Mouse (Mus musculus) G1E (cell line): Measurements from ENCODE around the gene Ccnt2. TPM values are rescaled to one million over a fixed set of nuclear protein-coding genes. Genes with fewer than 3 reads are reported as not detected.

ENCODE experiments used
- ATAC-seq: 2 replicates; pipeline ENCODE4 v1.8.0; 2016; ENCODE audit warnings: mild to moderate bottlenecking; ENCODE audit not compliant: insufficient number of reproducible peaks, poor library complexity, low FRiP score, severe bottlenecking; ENCODE audit errors: extremely low read depth
- DNase-seq: peaks from one replicate; pipeline ENCODE4 v3.0.0; 2012; ENCODE audit warnings: low spot score
- H3K27me3 ChIP-seq: 2 replicates; pipeline ENCODE4 v1.6.1; 2012; ENCODE audit warnings: mild to moderate bottlenecking, low read length, inconsistent platforms; ENCODE audit not compliant: insufficient read depth
- H3K36me3 ChIP-seq: replicated peaks from 2 replicates; pipeline ENCODE3; 2012; ENCODE audit warnings: mild to moderate bottlenecking, inconsistent platforms
- H3K4me1 ChIP-seq: 2 replicates; pipeline ENCODE4 v1.6.1; 2012; ENCODE audit warnings: low read depth, low read length, inconsistent platforms, mixed read lengths; ENCODE audit not compliant: insufficient read depth
- H3K4me3 ChIP-seq: 2 replicates; pipeline ENCODE4 v1.5.1; 2012; ENCODE audit warnings: low read depth, mild to moderate bottlenecking, inconsistent platforms, low read length, moderate library complexity, mixed read lengths
- H3K9me3 ChIP-seq: replicated peaks from 2 replicates; pipeline ENCODE4 v1.6.1; 2012; ENCODE audit warnings: inconsistent platforms
- CTCF ChIP-seq: IDR thresholded peaks from 2 replicates; pipeline ENCODE4 v1.5.1; 2012; ENCODE audit warnings: low read depth, low read length, inconsistent platforms, mixed read lengths
- GATA1 ChIP-seq: IDR thresholded peaks from 2 replicates; pipeline ENCODE4 v1.6.1; 2012; ENCODE audit warnings: borderline replicate concordance, low read length, inconsistent platforms, mixed read lengths
- GATA2 ChIP-seq: IDR thresholded peaks from 2 replicates; pipeline ENCODE4 v1.6.1; 2012; ENCODE audit warnings: low read depth, low read length, inconsistent platforms, borderline replicate concordance
- POLR2AphosphoS5 ChIP-seq: IDR thresholded peaks from 2 replicates; pipeline ENCODE4 v1.6.1; 2012; ENCODE audit warnings: low read depth, low read length, inconsistent platforms; ENCODE audit not compliant: insufficient replicate concordance
- TAL1 ChIP-seq: conservative IDR thresholded peaks from 2 replicates; pipeline ENCODE4 v1.6.1; 2012; ENCODE audit warnings: low read depth, low read length, inconsistent platforms, mixed read lengths
- polyA plus RNA-seq: library from polyadenylated mRNA; stranded (reverse); fragments of >175 nt; gene quantifications from 2 replicates; pipeline ENCODE4 v1.2.3, GENCODE M21; 2012
- total RNA-seq, 2 experiments: library from RNA; stranded (forward) in 1 of 2; stranded (reverse) in 1 of 2; fragments of 200-1000 nt in 1 of 2; fragments of >200 nt in 1 of 2; fragmentation: Nextera tagmentation in 1 of 2; gene quantifications; 2 replicates each; pipeline ENCODE4 v1.2.3; 2014 to 2017

The Ccnt2 gene
- total and polyA plus RNA-seq, 3 experiments: 16.8 to 168 (median 99.2) TPM

- TF ChIP-seq CTCF (no peak), GATA1 (no peak), GATA2 (no peak), POLR2AphosphoS5 (no peak), TAL1 (no peak)
- Histone ChIP-seq H3K9me3 (no peaks in the 10 kb centered on the region), H3K27me3 (no peaks in the 10 kb centered on the region), H3K4me1 (peaks cover 81% of the 10 kb centered on the region), H3K36me3 (peaks cover 68% of the 10 kb centered on the region), H3K4me3 (peak overlapping the region; percentile 44; the same call in 1 of the 2 replicates)
- DNase-seq: no peak
- ATAC-seq: peak; percentile 42
Observed at GRCm38 (mm10) chr1:127780849-127781248, 6.9 kb downstream of the Ccnt2 start.

- H3K9me3 ChIP-seq: no peaks in the 10 kb centered on the region
- peaks cover 62% of the 10 kb centered on the region for H3K36me3 ChIP-seq
Observed at GRCm38 (mm10) chr1:127783862-127784261, 9.9 kb downstream of the Ccnt2 start.

GRCm38 (mm10) chr1:127785882-127786281 is 11.9 kb downstream of the Ccnt2 start:
- H3K4me3 ChIP-seq: no peak overlapping the region
- H3K36me3 ChIP-seq: peaks cover 66% of the 10 kb centered on the region
- peaks cover 67% of the 10 kb centered on the region for H3K4me1 ChIP-seq
- H3K27me3 ChIP-seq: no peaks in the 10 kb centered on the region
- H3K9me3 ChIP-seq: no peaks in the 10 kb centered on the region
- TF ChIP-seq CTCF: no peak
- no peak for TF ChIP-seq GATA2
- TF ChIP-seq POLR2AphosphoS5: no peak
- no peak for TF ChIP-seq TAL1
- TF ChIP-seq GATA1: no peak
- ATAC-seq (no peak), DNase-seq (no peak)

More at GRCm38 (mm10) chr1:127783862-127784261, 9.9 kb downstream of the Ccnt2 start:
- DNase-seq (no peak), ATAC-seq (no peak)
- TF ChIP-seq POLR2AphosphoS5 (no peak), GATA2 (no peak), GATA1 (no peak), CTCF (no peak), TAL1 (no peak)
- Histone ChIP-seq H3K27me3 (no peaks in the 10 kb centered on the region), H3K4me1 (peaks cover 75% of the 10 kb centered on the region), H3K4me3 (no peak overlapping the region)

- Histone ChIP-seq H3K4me1 (peaks cover 38% of the 10 kb centered on the region), H3K27me3 (no peaks in the 10 kb centered on the region), H3K4me3 (no peak overlapping the region), H3K36me3 (peaks cover 66% of the 10 kb centered on the region), H3K9me3 (no peaks in the 10 kb centered on the region)
- TF ChIP-seq TAL1 (no peak), CTCF (no peak), POLR2AphosphoS5 (no peak), GATA2 (no peak), GATA1 (no peak)
- no peak for DNase-seq
- no peak for ATAC-seq
Observed at GRCm38 (mm10) chr1:127788943-127789342, 15.0 kb downstream of the Ccnt2 start.

GRCm38 (mm10) chr1:127793459-127793858 is 19.5 kb downstream of the Ccnt2 start:
- Histone ChIP-seq H3K4me3 (no peak overlapping the region), H3K4me1 (peaks cover 19% of the 10 kb centered on the region), H3K27me3 (no peaks in the 10 kb centered on the region), H3K36me3 (peaks cover 72% of the 10 kb centered on the region), H3K9me3 (no peaks in the 10 kb centered on the region)
- no peak for TF ChIP-seq POLR2AphosphoS5
- TF ChIP-seq GATA1: no peak
- no peak for TF ChIP-seq TAL1
- TF ChIP-seq GATA2: no peak
- no peak for TF ChIP-seq CTCF
- DNase-seq (no peak), ATAC-seq (no peak)

- ATAC-seq: no peak
- DNase-seq: no peak
- H3K9me3 ChIP-seq: no peaks in the 10 kb centered on the region
- H3K27me3 ChIP-seq: no peaks in the 10 kb centered on the region
- no peak for TF ChIP-seq CTCF
- TF ChIP-seq POLR2AphosphoS5: no peak
- TF ChIP-seq TAL1: no peak
- no peak for TF ChIP-seq GATA2
- no peak for TF ChIP-seq GATA1
- H3K4me3 ChIP-seq: no peak overlapping the region
- peaks cover 74% of the 10 kb centered on the region for H3K36me3 ChIP-seq
- peaks cover 6% of the 10 kb centered on the region for H3K4me1 ChIP-seq
Observed at GRCm38 (mm10) chr1:127795087-127795769, 21.3 kb downstream of the Ccnt2 start.
